Mouse (Mus musculus) embryonic facial prominence, embryonic 11.5 days (tissue): ENCODE data around the gene Sox6. TPM values are rescaled to one million over a fixed set of nuclear protein-coding genes. Genes with fewer than 3 reads are reported as not detected.
A peak's percentile ranks its signal among the peaks of the same experiment; 100 is the strongest.
"Not testable (repeated sequence)": the region's sequence is repeated elsewhere in the genome, so short reads cannot be mapped to it uniquely, and the experiment has no call there.

Experiments used
- ATAC-seq: fragments of 200-750 bp; cut with Nextera tagmentation; replicated peaks from 2 replicates; pipeline ENCODE4 v1.8.0; 2017; ENCODE audit warnings: low read depth; ENCODE audit not compliant: insufficient number of reproducible peaks, low FRiP score, low TSS enrichment
- DNase-seq: peaks from one replicate; pipeline ENCODE4 v3.0.0-alpha.2; 2015; ENCODE audit warnings: low spot score
- H3K27ac ChIP-seq: fragments of 300-500 bp; sonication (generic); replicated peaks from 2 replicates; pipeline ENCODE4 v1.5.1; 2014; ENCODE audit warnings: mild to moderate bottlenecking, low read depth, low read length, control low read depth
- H3K27me3 ChIP-seq: fragments of 300-500 bp; sonication (generic); 2 replicates; pipeline ENCODE4 v1.6.1; 2014; ENCODE audit warnings: mild to moderate bottlenecking, low read length, moderate library complexity, mixed read lengths; ENCODE audit not compliant: control insufficient read depth, insufficient read depth
- H3K36me3 ChIP-seq: fragments of 300-500 bp; sonication (generic); replicated peaks from 2 replicates; pipeline ENCODE4 v1.6.1; 2014; ENCODE audit warnings: low read depth, mild to moderate bottlenecking, low read length, moderate library complexity, mixed read lengths; ENCODE audit not compliant: control insufficient read depth, insufficient read depth
- H3K4me1 ChIP-seq: fragments of 300-500 bp; sonication (generic); 2 replicates; pipeline ENCODE4 v1.6.1; 2014; ENCODE audit warnings: low read length, mixed read lengths; ENCODE audit not compliant: control insufficient read depth, insufficient read depth
- H3K4me2 ChIP-seq: fragments of 300-500 bp; sonication (generic); 2 replicates; pipeline ENCODE4 v1.6.1; 2014; ENCODE audit warnings: low read depth, mild to moderate bottlenecking, control low read depth, low read length, moderate library complexity
- H3K4me3 ChIP-seq: fragments of 300-500 bp; sonication (generic); 2 replicates; pipeline ENCODE4 v1.5.1; 2014; ENCODE audit warnings: low read depth, low read length, control low read depth
- H3K9ac ChIP-seq: fragments of 300-500 bp; sonication (generic); replicated peaks from 2 replicates; pipeline ENCODE4 v1.6.1; 2014; ENCODE audit warnings: mild to moderate bottlenecking, control low read depth, low read length
- H3K9me3 ChIP-seq: fragments of 300-500 bp; sonication (generic); replicated peaks from 2 replicates; pipeline ENCODE4 v1.6.1; 2016; ENCODE audit warnings: mild to moderate bottlenecking, low read length, inconsistent platforms, mixed read lengths; ENCODE audit not compliant: control insufficient read depth
- WGBS: fragments of 180-500 bp; shearing (Covaris S2); extraction: QIAGEN DNeasy Blood & Tissue Kit; methylation state at CpG from one replicate; pipeline ENCODE4 v1.1.7; 2014; 5-methylcytosine and 5-hydroxymethylcytosine counted together
- polyA plus RNA-seq: library from polyadenylated mRNA; unstranded; fragments of >200 nt; fragmentation: Nextera tagmentation; extraction: Ambion mirVana; gene quantifications from 2 replicates; pipeline ENCODE4 v1.2.1, GENCODE M21; 2014

The Sox6 gene
- 21.4 and 29.2 TPM in 2 replicates for polyA plus RNA-seq

- H3K4me3 ChIP-seq, result peak within 1 kb of the TSS; percentile 39
- H3K9ac ChIP-seq, result peak within 1 kb of the TSS; percentile 56
- no peak for ATAC-seq
- no peak within 1 kb of the TSS for H3K27ac ChIP-seq
- no peaks in the 10 kb centered on the region for H3K9me3 ChIP-seq
- H3K27me3 ChIP-seq, result peaks cover 31% of the 10 kb centered on the region
- peak; percentile 44 for DNase-seq
- peak within 1 kb of the TSS; percentile 97 for H3K4me2 ChIP-seq
- under 1% methylated on average over 11 of the region's 11 CpGs for WGBS
- H3K4me1 ChIP-seq, result peaks cover 2% of the 10 kb centered on the region
- no peaks in the 10 kb centered on the region for H3K36me3 ChIP-seq
These were observed at the start of gene Sox6 for GRCm38 (mm10) chr7:116038511-116038910. Gene Sox6 (minus strand): TSS chr7:116038796.

GRCm38 (mm10) chr7:116084366-116084765 is 45.8 kb upstream of the Sox6 start, which contains the start of gene Gm4353:
Gene Gm4353 (minus strand): TSS chr7:116084635.
- H3K36me3 ChIP-seq, H3K27ac ChIP-seq, H3K9ac ChIP-seq, H3K4me2 ChIP-seq, DNase-seq, H3K4me3 ChIP-seq, ATAC-seq, H3K9me3 ChIP-seq, H3K27me3 ChIP-seq, H3K4me1 ChIP-seq: not testable (repeated sequence)
- WGBS, result 94% methylated on average over 11 of the region's 11 CpGs

GRCm38 (mm10) chr7:116060739-116061138 is 22.1 kb upstream of the Sox6 start:
- no peak overlapping the region for H3K4me3 ChIP-seq
- no peaks in the 10 kb centered on the region for H3K36me3 ChIP-seq
- no peak overlapping the region for H3K27ac ChIP-seq
- H3K9ac ChIP-seq, result no peak overlapping the region
- no peaks in the 10 kb centered on the region for H3K9me3 ChIP-seq
- no peak for ATAC-seq
- WGBS, result 48% methylated on average over 1 of the region's 1 CpGs
- H3K4me1 ChIP-seq, result no peaks in the 10 kb centered on the region
- no peaks in the 10 kb centered on the region for H3K27me3 ChIP-seq
- H3K4me2 ChIP-seq, result no peak overlapping the region
- no peak for DNase-seq

GRCm38 (mm10) chr7:116040470-116041019 is 1.9 kb upstream of the Sox6 start:
- Histone ChIP-seq H3K4me3 (no peak overlapping the region), H3K4me2 (peak overlapping the region; percentile 97), H3K27ac (no peak overlapping the region), H3K36me3 (no peaks in the 10 kb centered on the region), H3K9me3 (no peaks in the 10 kb centered on the region), H3K9ac (peak overlapping the region; percentile 34; the same call in 1 of the 2 replicates), H3K4me1 (peaks cover 2% of the 10 kb centered on the region), H3K27me3 (peaks cover 28% of the 10 kb centered on the region)
- no peak for ATAC-seq
- 17% methylated on average over 15 of the region's 15 CpGs for WGBS
- DNase-seq, result no peak

GRCm38 (mm10) chr7:116039538-116040466 is 1.2 kb upstream of the Sox6 start:
- Histone ChIP-seq H3K4me1 (peaks cover 2% of the 10 kb centered on the region), H3K4me3 (peak overlapping the region; percentile 39), H3K27me3 (peaks cover 31% of the 10 kb centered on the region), H3K27ac (no peak overlapping the region), H3K9ac (peak overlapping the region; percentile 56), H3K4me2 (peak overlapping the region; percentile 97), H3K36me3 (no peaks in the 10 kb centered on the region), H3K9me3 (no peaks in the 10 kb centered on the region)
- peak; percentile 75; the same call in 1 of the 2 replicates for ATAC-seq
- WGBS, result under 1% methylated on average over 48 of the region's 48 CpGs
- peak; percentile 85 for DNase-seq

GRCm38 (mm10) chr7:116039196-116039537 is 571 bp upstream of the Sox6 start, which contains the start of gene 1110004F10Rik:
Gene 1110004F10Rik (plus strand): TSS chr7:116039397.
- Histone ChIP-seq H3K4me3 (peak within 1 kb of the TSS; percentile 39), H3K9me3 (no peaks in the 10 kb centered on the region), H3K4me1 (peaks cover 2% of the 10 kb centered on the region), H3K27ac (no peak within 1 kb of the TSS), H3K27me3 (peaks cover 31% of the 10 kb centered on the region), H3K9ac (peak within 1 kb of the TSS; percentile 56), H3K36me3 (no peaks in the 10 kb centered on the region), H3K4me2 (peak within 1 kb of the TSS; percentile 97)
- under 1% methylated on average over 11 of the region's 11 CpGs for WGBS
- ATAC-seq (0 out of 2 replicates have a peak, but pooled peaks have one; percentile 27), DNase-seq (peak; percentile 20)

GRCm38 (mm10) chr7:116038024-116038423 is 572 bp downstream of the Sox6 start:
- Histone ChIP-seq H3K27me3 (peaks cover 31% of the 10 kb centered on the region), H3K9me3 (no peaks in the 10 kb centered on the region), H3K27ac (no peak overlapping the region), H3K9ac (0 out of 2 replicates have a peak overlapping the region, but pooled peaks have one; percentile 3), H3K4me3 (peak overlapping the region; percentile 1), H3K4me1 (peaks cover 2% of the 10 kb centered on the region), H3K4me2 (peak overlapping the region; percentile 30), H3K36me3 (no peaks in the 10 kb centered on the region)
- WGBS, result 1% methylated on average over 13 of the region's 13 CpGs
- ATAC-seq, result no peak
- DNase-seq, result peak; percentile 40
